ENCODE assay signal across 22 mouse cellular contexts in the genomic region with DNA sequence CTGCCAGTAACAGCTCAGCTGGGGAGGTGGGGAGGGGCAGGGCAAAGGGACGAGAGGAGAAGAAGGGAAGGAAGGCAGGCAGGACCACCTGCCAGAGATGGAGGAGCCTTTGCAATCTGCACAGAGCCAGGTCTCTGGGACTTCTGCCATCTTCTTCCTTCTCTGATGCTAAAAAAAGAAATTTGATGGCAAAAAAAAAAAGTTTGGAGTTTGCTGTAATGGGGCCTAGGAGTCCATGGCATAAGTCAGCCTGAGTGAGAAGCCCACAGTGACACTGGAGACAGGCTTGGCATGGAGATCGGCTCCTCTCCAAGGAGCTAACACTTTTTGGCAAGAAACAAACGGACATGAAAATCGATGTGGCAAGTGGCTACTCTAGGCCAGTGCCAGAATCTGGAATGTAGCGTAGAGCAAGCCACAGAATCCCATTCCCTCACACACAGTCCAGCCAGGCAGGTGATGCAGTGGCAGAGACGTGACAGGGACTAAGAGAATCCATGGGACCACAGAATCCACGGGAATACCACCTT.
A peak's percentile ranks its signal among the peaks of the same experiment; 100 is the strongest.
DNase-seq lines count a peak whose midpoint lies in the region; ATAC-seq and TF ChIP-seq lines count a peak whose summit lies in the region.
"Had no signal": no experiment of that assay in that cellular context is flagged by ENCODE, and none has a peak within 500 bp of the region (broad histone marks: within the 10 kb centered on the region; RNA-seq: fewer than 3 reads in every experiment).

No protein-coding gene starts in this region.

- no peaks in the 10 kb centered on the region for H3K27me3 ChIP-seq in midbrain, postnatal 0 days (ENCODE audit: insufficient read depth, low read length)
- no peaks in the 10 kb centered on the region for H3K27me3 ChIP-seq in midbrain, embryonic 13.5 days
- H3K27me3 ChIP-seq: forebrain, embryonic 13.5 days; midbrain, embryonic 12.5 days had no signal

- intact Hi-C loops in heart, postnatal 14 days (cut with DNase I), result no loop called here

- no peaks in the 10 kb centered on the region for H3K9me3 ChIP-seq in midbrain, postnatal 0 days (ENCODE audit: low read length)
- no peaks in the 10 kb centered on the region for H3K9me3 ChIP-seq in midbrain, embryonic 13.5 days
- H3K9me3 ChIP-seq: forebrain, embryonic 13.5 days; hindbrain, embryonic 10.5 days; midbrain, embryonic 12.5 days had no signal

- H3K4me3 ChIP-seq in midbrain, postnatal 0 days (ENCODE audit: low read depth, low read length), result no peak overlapping the region
- no peak overlapping the region for H3K4me3 ChIP-seq in midbrain, embryonic 13.5 days (replicated peaks)
- H3K4me3 ChIP-seq: forebrain, embryonic 13.5 days; hindbrain, embryonic 10.5 days; midbrain, embryonic 12.5 days had no signal

- no peak overlapping the region for H3K9ac ChIP-seq in midbrain, postnatal 0 days (replicated peaks; ENCODE audit: low read length, poor library complexity, severe bottlenecking)
- no peak overlapping the region for H3K9ac ChIP-seq in midbrain, embryonic 13.5 days (replicated peaks)
- H3K9ac ChIP-seq: forebrain, embryonic 13.5 days; liver, postnatal 0 days; midbrain, embryonic 12.5 days had no signal

- ATAC-seq in midbrain, postnatal 0 days (ENCODE audit: low FRiP score), result no peak
- ATAC-seq in midbrain, embryonic 13.5 days, result no peak
- ATAC-seq: forebrain, embryonic 13.5 days; inflammation-experienced regulatory T-cells, adult 6 months; liver, postnatal 0 days; lung, postnatal 0 days had no signal

- H3K4me2 ChIP-seq in midbrain, postnatal 0 days (ENCODE audit: low read depth, low read length, poor library complexity, severe bottlenecking), result no peak overlapping the region
- no peak overlapping the region for H3K4me2 ChIP-seq in midbrain, embryonic 13.5 days (replicated peaks)
- H3K4me2 ChIP-seq: forebrain, embryonic 13.5 days; heart, embryonic 11.5 days; liver, embryonic 11.5 days; midbrain, embryonic 12.5 days had no signal

- no peaks in the 10 kb centered on the region for H3K4me1 ChIP-seq in midbrain, postnatal 0 days (ENCODE audit: insufficient read depth, low read length)
- no peaks in the 10 kb centered on the region for H3K4me1 ChIP-seq in midbrain, embryonic 13.5 days (replicated peaks)
- H3K4me1 ChIP-seq: forebrain, embryonic 13.5 days; midbrain, embryonic 12.5 days had no signal

- WGBS in midbrain, postnatal 0 days, result 79% methylated on average over 7 of the region's 7 CpGs
- 89% methylated on average over 7 of the region's 7 CpGs for WGBS in midbrain, embryonic 13.5 days

- DNase-seq in adrenal gland, adult 2 months, result peak; percentile 6
- DNase-seq in adrenal gland, adult 8-10 months, result no peak
- peak; percentile 84 for DNase-seq in heart, adult 11 months
- no peak for DNase-seq in heart, postnatal 14 days
- peak; percentile 24 for DNase-seq in midbrain, postnatal 0 days (ENCODE audit: low spot score)
- no peak for DNase-seq in embryo, embryonic 9.5 days (ENCODE audit: extremely low spot score)
- DNase-seq in frontal cortex, postnatal 14 days (ENCODE audit: low spot score in 2 of 2), result no peak
- DNase-seq: cerebellum, adult 9-10 months; gastrocnemius, postnatal 10 days; kidney, adult 18-20 months; liver, postnatal 0 days; thymus, adult 2 months had no signal

- no peaks in the 10 kb centered on the region for H3K36me3 ChIP-seq in midbrain, postnatal 0 days (ENCODE audit: insufficient read depth, low read length)
- no peaks in the 10 kb centered on the region for H3K36me3 ChIP-seq in midbrain, embryonic 13.5 days
- H3K36me3 ChIP-seq: hindbrain, embryonic 10.5 days; midbrain, embryonic 12.5 days had no signal

- TF ChIP-seq CTCF in midbrain, postnatal 0 days (IDR thresholded peaks at IDR 0.05), result no peak

- no peak overlapping the region for H3K27ac ChIP-seq in midbrain, postnatal 0 days (ENCODE audit: low read depth, low read length)
- H3K27ac ChIP-seq in midbrain, embryonic 13.5 days, result no peak overlapping the region
- H3K27ac ChIP-seq: forebrain, embryonic 13.5 days; hindbrain, embryonic 10.5 days; kidney, postnatal 0 days; midbrain, embryonic 12.5 days; stomach, postnatal 0 days had no signal

Comparison
In these comparisons a context has a peak if more than half of its experiments do, and no peak if none do; other contexts are left out.
1. DNase-seq: peak in adrenal gland, adult 2 months (single experiment), heart, adult 11 months (single experiment) and midbrain, postnatal 0 days (single experiment); none in adrenal gland, adult 8-10 months (single experiment), heart, postnatal 14 days (0 of 2), embryo, embryonic 9.5 days (single experiment) and frontal cortex, postnatal 14 days (0 of 2).